In genomic region chr5:119670566-119671108, GRCm38 (mm10) we compare ENCODE assay signal across 8 mouse cellular contexts. TPM values are rescaled to one million over a fixed set of nuclear protein-coding genes. Genes with fewer than 3 reads are reported as not detected.
DNase-seq lines count a peak whose midpoint lies in the region; ATAC-seq and TF ChIP-seq lines count a peak whose summit lies in the region.

Tbx3 (plus strand) TSS chr5:119670669.

- H3K27ac ChIP-seq in heart, embryonic 11.5 days (ENCODE audit: low read depth, low read length): peak within 1 kb of the TSS; percentile 88
- peak within 1 kb of the TSS; percentile 97 for H3K27ac ChIP-seq in kidney, embryonic 14.5 days (ENCODE audit: low read depth, low read length)
- peak within 1 kb of the TSS; percentile 94 for H3K27ac ChIP-seq in limb, embryonic 15.5 days
- H3K27ac ChIP-seq in testis, adult 2 months (ENCODE audit: control insufficient read depth, insufficient read depth, low read depth, low read length): peak within 1 kb of the TSS; percentile 52

- no peaks in the 10 kb centered on the region for H3K9me3 ChIP-seq in erythroblast, embryonic 14.5 days (ENCODE audit: control insufficient read depth, low read length)
- no peaks in the 10 kb centered on the region for H3K9me3 ChIP-seq in heart, embryonic 11.5 days (replicated peaks; ENCODE audit: control insufficient read depth, low read length)
- no peaks in the 10 kb centered on the region for H3K9me3 ChIP-seq in kidney, embryonic 14.5 days (ENCODE audit: control insufficient read depth, low read length)
- H3K9me3 ChIP-seq in limb, embryonic 15.5 days: no peaks in the 10 kb centered on the region

- H3K79me2 ChIP-seq in myocyte (ENCODE audit: control insufficient read depth, insufficient read depth): peaks cover 30% of the 10 kb centered on the region

- H3K4me2 ChIP-seq in heart, embryonic 11.5 days: peak within 1 kb of the TSS; percentile 82
- peak within 1 kb of the TSS; percentile 64 for H3K4me2 ChIP-seq in kidney, embryonic 14.5 days (replicated peaks; ENCODE audit: low read depth, low read length)
- peak within 1 kb of the TSS; percentile 72 for H3K4me2 ChIP-seq in limb, embryonic 15.5 days
- peak within 1 kb of the TSS; percentile 88 for H3K4me2 ChIP-seq in myocyte (ENCODE audit: low read depth)

- no peak for ATAC-seq in erythroblast, adult 5-6 weeks (replicated peaks; ENCODE audit: low FRiP score, poor library complexity, severe bottlenecking)
- ATAC-seq in heart, embryonic 11.5 days (replicated peaks; ENCODE audit: insufficient number of reproducible peaks, low FRiP score, low TSS enrichment): peak; percentile 88
- peak; percentile 95 for ATAC-seq in kidney, embryonic 14.5 days (ENCODE audit: low FRiP score, low TSS enrichment)
- peak; percentile 95 for ATAC-seq in limb, embryonic 15.5 days (ENCODE audit: insufficient number of reproducible peaks, low FRiP score, low TSS enrichment, low read depth)

- peak within 1 kb of the TSS; percentile 52 for H3K4me3 ChIP-seq in erythroblast, embryonic 14.5 days (replicated peaks)
- peak within 1 kb of the TSS; percentile 62 for H3K4me3 ChIP-seq in heart, embryonic 11.5 days (ENCODE audit: low read depth, low read length)
- H3K4me3 ChIP-seq in kidney, embryonic 14.5 days (ENCODE audit: low read length): peak within 1 kb of the TSS; percentile 63
- H3K4me3 ChIP-seq in limb, embryonic 15.5 days: peak within 1 kb of the TSS; percentile 52
- H3K4me3 ChIP-seq in myocyte: peak within 1 kb of the TSS; percentile 66
- H3K4me3 ChIP-seq in testis, adult 2 months (ENCODE audit: control insufficient read depth, low read depth, low read length): peak within 1 kb of the TSS; percentile 60

- H3K4me1 ChIP-seq in erythroblast, embryonic 14.5 days (ENCODE audit: control insufficient read depth): no peaks in the 10 kb centered on the region
- H3K4me1 ChIP-seq in heart, embryonic 11.5 days (ENCODE audit: control insufficient read depth, insufficient read depth, low read length): peaks cover 32% of the 10 kb centered on the region
- peaks cover 18% of the 10 kb centered on the region for H3K4me1 ChIP-seq in kidney, embryonic 14.5 days (ENCODE audit: control insufficient read depth, insufficient read depth, low read length)
- H3K4me1 ChIP-seq in limb, embryonic 15.5 days: peaks cover 34% of the 10 kb centered on the region
- H3K4me1 ChIP-seq in testis, adult 2 months (ENCODE audit: control insufficient read depth, insufficient read depth, low read length): peaks cover 16% of the 10 kb centered on the region

- peak; percentile 80 for TF ChIP-seq POLR2A in myocyte (IDR thresholded peaks at IDR 0.05; ENCODE audit: insufficient read length, low read depth)
- peak; percentile 31; the same call in 1 of the 2 replicates for TF ChIP-seq POLR2A in testis, adult 2 months (IDR thresholded peaks at IDR 0.05; ENCODE audit: control insufficient read depth, low read depth, low read length)

- peak within 1 kb of the TSS; percentile 67 for H3ac ChIP-seq in myocyte (ENCODE audit: control insufficient read depth, insufficient read length)

- DNase-seq in fat pad, adult 2 months (ENCODE audit: extremely low read depth, low read depth, low spot score): peak; percentile 83

- no peaks in the 10 kb centered on the region for H3K36me3 ChIP-seq in erythroblast, embryonic 14.5 days (ENCODE audit: control insufficient read depth)
- no peaks in the 10 kb centered on the region for H3K36me3 ChIP-seq in heart, embryonic 11.5 days (ENCODE audit: control insufficient read depth, insufficient read depth, low read length)
- peaks cover 4% of the 10 kb centered on the region; the same call in 1 of the 2 replicates for H3K36me3 ChIP-seq in kidney, embryonic 14.5 days (ENCODE audit: control insufficient read depth, insufficient read depth, low read length)
- no peaks in the 10 kb centered on the region for H3K36me3 ChIP-seq in limb, embryonic 15.5 days
- no peaks in the 10 kb centered on the region for H3K36me3 ChIP-seq in myocyte (ENCODE audit: control insufficient read depth, insufficient read depth)
- H3K36me3 ChIP-seq in testis, adult 2 months (ENCODE audit: control insufficient read depth, insufficient read depth, low read length): no peaks in the 10 kb centered on the region

- WGBS in heart, embryonic 11.5 days (ENCODE audit: insufficient replicate concordance): 0% methylated on average over 41 of the region's 43 CpGs
- WGBS in kidney, embryonic 14.5 days: under 1% methylated on average over 41 of the region's 43 CpGs
- WGBS in limb, embryonic 15.5 days: under 1% methylated on average over 43 of the region's 43 CpGs

- H3K9ac ChIP-seq in heart, embryonic 11.5 days (ENCODE audit: low read depth, low read length): peak within 1 kb of the TSS; percentile 84
- H3K9ac ChIP-seq in kidney, embryonic 14.5 days (ENCODE audit: low read depth, low read length): peak within 1 kb of the TSS; percentile 92
- peak within 1 kb of the TSS; percentile 42 for H3K9ac ChIP-seq in limb, embryonic 15.5 days

- TF ChIP-seq CTCF in testis, adult 2 months (IDR thresholded peaks at IDR 0.05; ENCODE audit: control insufficient read depth, insufficient read depth, insufficient replicate concordance, low read depth, low read length): no peak

- H3K27me3 ChIP-seq in erythroblast, embryonic 14.5 days (ENCODE audit: control insufficient read depth): peaks cover 99% of the 10 kb centered on the region
- peaks cover 66% of the 10 kb centered on the region for H3K27me3 ChIP-seq in heart, embryonic 11.5 days (ENCODE audit: control insufficient read depth, insufficient read depth, low read length)
- peaks cover 63% of the 10 kb centered on the region for H3K27me3 ChIP-seq in kidney, embryonic 14.5 days (ENCODE audit: control insufficient read depth, insufficient read depth, low read length)
- H3K27me3 ChIP-seq in limb, embryonic 15.5 days: peaks cover 67% of the 10 kb centered on the region
- H3K27me3 ChIP-seq in myocyte (ENCODE audit: control insufficient read depth, insufficient read depth, insufficient read length): no peaks in the 10 kb centered on the region
- no peaks in the 10 kb centered on the region; the same call in none of the 2 replicates for H3K27me3 ChIP-seq in testis, adult 2 months (ENCODE audit: control insufficient read depth, insufficient read depth, low read length)

TF ChIP-seq in myocyte, 11 proteins besides CTCF, POLR2A, EP300 and RAD21:
- TF ChIP-seq MYOG (IDR thresholded peaks at IDR 0.05; ENCODE audit: control insufficient read depth in 1 of 3, insufficient read depth in 1 of 3, insufficient read length in 2 of 3, low read depth in 2 of 3): peak in 1 of 3 experiments; percentile 31
- TF ChIP-seq POLR2AphosphoS2 (IDR thresholded peaks at IDR 0.05; ENCODE audit: insufficient read length, low read depth): peak; percentile 90
- TF ChIP-seq TCF3 (IDR thresholded peaks at IDR 0.05; ENCODE audit: insufficient read length, low read depth): no peak
- TF ChIP-seq SRF (IDR thresholded peaks at IDR 0.05; ENCODE audit: control insufficient read depth, insufficient read length, low read depth): no peak
- TF ChIP-seq MYOD1 (IDR thresholded peaks at IDR 0.05; ENCODE audit: control insufficient read depth in 1 of 3, insufficient read length in 2 of 3, low read depth in 2 of 3): no peak
- TF ChIP-seq E2F4 (IDR thresholded peaks at IDR 0.05; ENCODE audit: insufficient read depth): no peak
- no peak for TF ChIP-seq REST (IDR thresholded peaks at IDR 0.05; ENCODE audit: insufficient read depth, insufficient read length)

RNA-seq across cellular contexts. Expression of gene Tbx3, which starts in this region (rescaled TPM):
- not detected in 2 replicates for polyA plus RNA-seq in erythroblast, embryonic 14.5 days (2012)
- total RNA-seq in erythroblast, adult 5-6 weeks (2015; ENCODE audit: low replicate concordance): not detected in 2 replicates
- not detected in 2 replicates for total RNA-seq in erythroblast, adult 5-6 weeks (2017; ENCODE audit: low replicate concordance)
- 12.8 and 14.5 TPM in 2 replicates for polyA plus RNA-seq in heart, embryonic 11.5 days (2014; fragmentation: Nextera tagmentation; extraction: Ambion mirVana)
- 31.7 and 53.3 TPM in 2 replicates for polyA plus RNA-seq in kidney, embryonic 14.5 days (2014; fragmentation: Nextera tagmentation; extraction: Ambion mirVana)
- polyA plus RNA-seq in limb, embryonic 15.5 days (2015; fragmentation: Nextera tagmentation; extraction: Ambion mirVana): 20.8 and 23.5 TPM in 2 replicates
- polyA plus RNA-seq in myocyte (2012; fragmentation: generic; extraction: Trizol): 3.1 TPM
- polyA plus RNA-seq in testis, adult 2 months (2012; rRNA removed): 0.52 and 1.7 TPM in 2 replicates

Comparison
In these comparisons a context has a peak if more than half of its experiments do, and no peak if none do; other contexts are left out.
1. H3K9ac ChIP-seq: peak in every context shown above with its lines; median percentile 92 in kidney, embryonic 14.5 days; 84 in heart, embryonic 11.5 days; 42 in limb, embryonic 15.5 days.